Mouse (Mus musculus) stomach, embryonic 15.5 days (tissue): ENCODE data around the gene Nkx2-2. TPM values are rescaled to one million over a fixed set of nuclear protein-coding genes. Genes with fewer than 3 reads are reported as not detected.
"Not testable (repeated sequence)": the region's sequence is repeated elsewhere in the genome, so short reads cannot be mapped to it uniquely, and the experiment has no call there.

ENCODE experiments used
- ATAC-seq: fragments of 200-750 bp; cut with Nextera tagmentation; 2 replicates; pipeline ENCODE4 v1.8.0; 2017; ENCODE audit warnings: low read depth, moderate number of reproducible peaks, moderate TSS enrichment; ENCODE audit not compliant: insufficient read depth, low FRiP score
- H3K27ac ChIP-seq: fragments of 300-500 bp; sonication (generic); 2 replicates; pipeline ENCODE4 v1.5.1; 2015; ENCODE audit warnings: mild to moderate bottlenecking, inconsistent platforms
- H3K27me3 ChIP-seq: fragments of 300-500 bp; sonication (generic); replicated peaks from 2 replicates; pipeline ENCODE4 v1.6.1; 2015; ENCODE audit warnings: inconsistent platforms
- H3K36me3 ChIP-seq: fragments of 300-500 bp; sonication (generic); 2 replicates; pipeline ENCODE4 v1.6.1; 2015; ENCODE audit warnings: inconsistent platforms
- H3K4me1 ChIP-seq: fragments of 300-500 bp; sonication (generic); 2 replicates; pipeline ENCODE4 v1.6.1; 2015; ENCODE audit warnings: inconsistent platforms
- H3K4me2 ChIP-seq: fragments of 300-500 bp; sonication (generic); 2 replicates; pipeline ENCODE4 v1.6.1; 2015; ENCODE audit warnings: mild to moderate bottlenecking, inconsistent platforms
- H3K4me3 ChIP-seq: fragments of 300-500 bp; sonication (generic); replicated peaks from 2 replicates; pipeline ENCODE4 v1.5.1; 2015; ENCODE audit warnings: inconsistent platforms
- H3K9ac ChIP-seq: fragments of 300-500 bp; sonication (generic); 2 replicates; pipeline ENCODE4 v1.6.1; 2015; ENCODE audit warnings: inconsistent platforms
- H3K9me3 ChIP-seq: fragments of 300-500 bp; sonication (generic); 2 replicates; pipeline ENCODE4 v1.6.1; 2016; ENCODE audit warnings: inconsistent platforms
- WGBS: fragments of 180-500 bp; shearing (Covaris S2); methylation state at CpG from one replicate; pipeline ENCODE4 v1.1.7; 2015; 5-methylcytosine and 5-hydroxymethylcytosine counted together
- polyA plus RNA-seq: library from polyadenylated mRNA; unstranded; fragments of >200 nt; fragmentation: Nextera tagmentation; extraction: Ambion mirVana; gene quantifications from 2 replicates; pipeline ENCODE4 v1.2.1, GENCODE M21; 2015

The Nkx2-2 gene
- polyA plus RNA-seq, 1 experiment from 2014 or later, result 3.5 TPM

DNA sequence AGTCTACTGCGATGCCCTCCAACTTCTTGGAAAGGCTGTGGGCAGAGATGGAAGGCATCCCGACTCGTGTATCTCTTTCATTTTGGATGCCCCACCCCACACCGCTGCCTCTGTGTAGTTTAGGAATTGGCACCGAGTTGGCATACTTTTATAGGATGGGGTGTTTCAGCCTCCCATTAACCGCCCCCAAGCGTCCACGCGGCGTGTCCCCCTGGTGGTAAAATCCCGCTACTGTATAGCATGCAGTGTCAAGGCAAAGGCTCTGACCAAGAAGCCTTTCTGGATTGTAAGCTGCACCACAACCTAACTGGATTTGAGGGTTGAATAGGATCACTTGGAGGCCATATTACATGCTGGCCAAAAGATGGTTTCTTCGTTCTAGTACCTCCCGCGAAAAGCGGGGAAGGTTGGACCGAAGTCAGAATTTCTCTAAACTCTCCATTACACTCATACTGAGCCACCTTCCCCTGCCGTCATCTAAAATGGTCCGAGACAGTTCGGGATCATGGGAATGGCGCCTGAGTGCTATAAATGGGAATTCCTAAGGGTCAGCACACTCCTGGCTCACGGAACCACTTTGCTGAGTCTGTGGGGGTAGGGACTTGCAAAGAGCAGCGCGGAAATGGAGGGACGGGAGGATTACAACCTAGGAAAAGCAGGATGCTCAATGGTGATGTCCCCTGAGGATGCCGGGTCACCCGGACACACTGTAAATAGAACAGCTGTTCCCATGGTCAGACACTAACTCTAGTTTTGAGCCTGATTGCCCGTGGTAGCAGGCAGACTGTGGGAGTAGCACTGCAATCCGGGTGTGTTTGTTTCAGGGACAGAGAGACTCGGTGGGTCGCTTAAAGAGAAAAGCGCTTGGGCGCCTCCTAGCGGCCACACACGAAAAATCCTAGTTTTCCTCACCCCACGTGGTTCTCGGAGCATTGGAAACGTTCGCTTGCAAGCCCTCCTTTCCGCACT, 15.7 kb downstream of the Nkx2-2 start:
- H3K4me2 ChIP-seq, result peak overlapping the region; percentile 48
- 0 out of 2 replicates have a peak, but pooled peaks cover 11% of the 10 kb centered on the region for H3K4me1 ChIP-seq
- ATAC-seq, result peak; percentile 48; the same call in 1 of the 2 replicates
- H3K9me3 ChIP-seq, result no peaks in the 10 kb centered on the region
- peaks cover 56% of the 10 kb centered on the region for H3K27me3 ChIP-seq
- H3K36me3 ChIP-seq, result no peaks in the 10 kb centered on the region
- peak overlapping the region; percentile 26 for H3K4me3 ChIP-seq
- no peak overlapping the region for H3K27ac ChIP-seq
- no peak overlapping the region for H3K9ac ChIP-seq
- 3% methylated on average over 39 of the region's 39 CpGs for WGBS

DNA sequence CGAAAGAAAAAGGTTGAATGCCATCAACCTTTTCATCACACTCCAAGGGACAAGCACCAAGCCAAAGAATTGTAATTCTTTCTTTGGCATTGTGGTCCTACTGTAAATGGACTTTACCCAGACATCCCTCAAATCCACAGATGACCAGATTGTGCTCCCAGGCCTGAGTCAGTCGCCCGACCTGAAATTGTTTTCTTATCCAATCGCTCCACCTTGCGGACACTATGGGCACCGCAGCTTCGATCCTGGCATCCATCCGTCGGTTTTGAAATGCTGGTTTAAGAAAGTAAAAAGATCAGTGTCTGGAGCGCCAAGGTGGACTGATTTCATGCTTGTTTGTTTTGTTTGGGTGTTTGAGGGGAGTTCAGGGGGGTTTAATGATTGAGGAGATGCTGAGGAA, 16.4 kb downstream of the Nkx2-2 start:
- H3K9me3 ChIP-seq, result no peaks in the 10 kb centered on the region
- no peak overlapping the region for H3K27ac ChIP-seq
- H3K9ac ChIP-seq, result no peak overlapping the region
- H3K4me2 ChIP-seq, result peak overlapping the region; percentile 48
- peak overlapping the region; percentile 26; the same call in 1 of the 2 replicates for H3K4me3 ChIP-seq
- 0 out of 2 replicates have a peak, but pooled peaks cover 11% of the 10 kb centered on the region for H3K4me1 ChIP-seq
- WGBS, result 8% methylated on average over 10 of the region's 10 CpGs
- peak; percentile 33; the same call in 1 of the 2 replicates for ATAC-seq
- peaks cover 52% of the 10 kb centered on the region for H3K27me3 ChIP-seq
- H3K36me3 ChIP-seq, result no peaks in the 10 kb centered on the region

DNA sequence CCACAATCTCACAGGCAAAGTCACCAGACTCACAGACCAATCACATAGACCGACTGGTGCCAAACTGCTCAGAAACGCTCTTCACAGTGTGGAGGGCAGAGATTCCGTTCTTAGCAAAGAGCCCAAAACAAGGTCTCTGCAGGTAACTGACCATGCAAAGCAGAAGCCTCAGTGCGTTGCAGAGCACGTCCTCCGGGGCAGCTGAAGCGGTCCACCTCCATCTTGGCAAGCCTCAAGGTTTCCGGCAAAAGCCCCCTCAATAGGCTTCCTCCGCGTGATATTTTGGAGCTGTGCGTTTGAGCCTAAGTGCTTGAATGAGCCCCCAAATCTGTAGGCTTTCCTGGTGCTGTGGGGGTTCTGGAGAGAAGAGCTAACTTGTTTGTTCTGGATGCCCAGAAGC, 18.7 kb downstream of the Nkx2-2 start:
- Histone ChIP-seq H3K4me2 (no peak overlapping the region), H3K27me3 (peaks cover 30% of the 10 kb centered on the region)

DNA sequence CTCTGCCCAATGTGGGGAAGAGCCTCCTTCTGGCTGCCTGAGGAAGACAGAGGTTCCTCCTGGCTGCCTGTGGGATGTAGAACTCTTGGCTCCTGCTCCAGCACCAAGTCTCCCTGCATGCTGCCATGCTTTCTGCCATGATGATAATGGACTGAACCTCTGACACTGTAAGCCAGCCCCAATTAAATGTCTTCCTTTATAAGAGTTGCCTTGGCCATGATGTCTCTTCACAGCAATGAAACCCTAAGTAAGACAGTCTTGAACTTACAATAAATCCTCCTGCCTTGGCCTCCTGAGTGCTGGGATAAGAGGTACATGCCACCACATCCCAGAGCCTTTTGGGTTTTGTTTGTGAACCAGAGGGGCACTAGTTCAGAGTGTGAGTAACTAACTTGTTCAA, 20.3 kb downstream of the Nkx2-2 start:
- Histone ChIP-seq H3K36me3 (no peaks in the 10 kb centered on the region), H3K9me3 (no peaks in the 10 kb centered on the region), H3K27me3 (peaks cover 18% of the 10 kb centered on the region; the same call in 1 of the 2 replicates), H3K4me2 (no peak overlapping the region), H3K4me1 (0 out of 2 replicates have a peak, but pooled peaks cover 9% of the 10 kb centered on the region), H3K9ac (no peak overlapping the region), H3K4me3 (no peak overlapping the region), H3K27ac (no peak overlapping the region)
- no peak for ATAC-seq

More for the DNA sequence above, 18.7 kb downstream of the Nkx2-2 start:
- Histone ChIP-seq H3K27ac (no peak overlapping the region), H3K4me1 (0 out of 2 replicates have a peak, but pooled peaks cover 11% of the 10 kb centered on the region), H3K36me3 (no peaks in the 10 kb centered on the region), H3K9me3 (no peaks in the 10 kb centered on the region), H3K4me3 (no peak overlapping the region), H3K9ac (no peak overlapping the region)
- 81% methylated on average over 11 of the region's 11 CpGs for WGBS
- no peak for ATAC-seq

DNA sequence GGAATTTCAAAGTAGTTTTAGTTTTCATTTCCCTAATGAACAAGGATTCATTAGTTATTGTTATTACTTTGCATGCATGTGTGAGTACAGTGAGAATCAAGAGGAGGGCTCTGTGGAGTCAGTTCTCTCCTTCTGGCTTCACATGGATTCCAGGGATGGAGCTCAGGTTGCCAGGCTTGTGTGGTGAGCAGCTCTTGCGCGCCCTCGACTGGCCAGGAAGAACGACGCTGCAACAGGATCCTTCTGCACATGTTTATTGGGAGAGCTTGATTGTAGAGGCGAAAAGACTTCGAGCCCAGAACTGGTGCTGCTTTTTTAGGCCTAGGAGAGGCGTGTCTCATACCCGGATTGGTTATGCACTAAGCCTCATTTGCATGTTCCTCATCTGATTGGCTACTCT, 23.5 kb downstream of the Nkx2-2 start:
- not testable (repeated sequence) for H3K27ac ChIP-seq, H3K4me2 ChIP-seq, H3K4me3 ChIP-seq, H3K27me3 ChIP-seq, H3K9me3 ChIP-seq, ATAC-seq, H3K4me1 ChIP-seq, H3K36me3 ChIP-seq, H3K9ac ChIP-seq
- 82% methylated on average over 9 of the region's 9 CpGs for WGBS

DNA sequence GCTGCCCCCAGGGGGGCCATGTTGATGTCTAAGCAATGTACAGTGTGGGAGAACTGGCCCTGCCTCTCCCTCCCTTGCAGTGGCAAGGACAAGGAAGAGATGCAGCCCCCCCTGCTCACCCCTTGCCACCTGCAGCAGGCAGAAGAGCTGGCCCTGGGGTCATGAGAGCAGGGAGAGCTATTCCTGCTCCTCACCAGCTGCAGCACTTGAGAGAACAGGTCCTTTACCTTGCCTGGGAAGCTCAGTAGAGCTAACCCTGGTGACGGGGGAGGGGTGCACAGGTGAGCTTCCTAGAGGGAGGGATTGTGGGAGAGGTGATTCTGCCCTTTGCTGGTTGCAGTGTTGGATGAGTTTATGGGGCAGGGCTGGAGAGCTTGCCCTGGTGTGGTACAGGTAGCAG, 28.2 kb downstream of the Nkx2-2 start:
- Histone ChIP-seq H3K4me3 (no peak overlapping the region), H3K9me3 (no peaks in the 10 kb centered on the region), H3K4me2 (no peak overlapping the region), H3K4me1 (no peaks in the 10 kb centered on the region), H3K9ac (no peak overlapping the region), H3K27me3 (no peaks in the 10 kb centered on the region), H3K36me3 (no peaks in the 10 kb centered on the region), H3K27ac (no peak overlapping the region)
- WGBS, result 86% methylated on average over 1 of the region's 1 CpGs
- no peak for ATAC-seq

DNA sequence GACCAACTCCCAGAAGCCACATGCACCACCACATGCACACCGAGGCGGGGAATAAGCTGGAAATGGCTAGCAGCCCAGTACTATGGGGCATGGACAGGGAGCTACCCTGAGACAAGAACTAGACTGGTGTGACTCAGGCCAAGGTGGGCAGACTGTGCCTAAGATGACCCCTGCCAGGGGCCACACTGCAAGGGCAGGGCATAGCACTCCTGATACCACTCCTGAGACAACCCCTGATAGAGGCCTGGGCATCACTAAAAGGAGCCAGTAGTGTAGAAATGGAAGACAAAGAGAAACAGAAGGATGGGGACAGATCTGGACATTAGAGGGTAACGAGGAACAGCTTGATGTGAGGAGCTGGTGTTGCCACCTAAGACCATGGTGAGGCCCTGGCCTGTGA, 28.7 kb downstream of the Nkx2-2 start:
- Histone ChIP-seq H3K4me3 (no peak overlapping the region), H3K27ac (no peak overlapping the region), H3K9ac (no peak overlapping the region), H3K4me1 (no peaks in the 10 kb centered on the region), H3K36me3 (no peaks in the 10 kb centered on the region), H3K4me2 (no peak overlapping the region), H3K27me3 (no peaks in the 10 kb centered on the region), H3K9me3 (no peaks in the 10 kb centered on the region)
- WGBS, result 88% methylated on average over 3 of the region's 3 CpGs
- ATAC-seq, result no peak

DNA sequence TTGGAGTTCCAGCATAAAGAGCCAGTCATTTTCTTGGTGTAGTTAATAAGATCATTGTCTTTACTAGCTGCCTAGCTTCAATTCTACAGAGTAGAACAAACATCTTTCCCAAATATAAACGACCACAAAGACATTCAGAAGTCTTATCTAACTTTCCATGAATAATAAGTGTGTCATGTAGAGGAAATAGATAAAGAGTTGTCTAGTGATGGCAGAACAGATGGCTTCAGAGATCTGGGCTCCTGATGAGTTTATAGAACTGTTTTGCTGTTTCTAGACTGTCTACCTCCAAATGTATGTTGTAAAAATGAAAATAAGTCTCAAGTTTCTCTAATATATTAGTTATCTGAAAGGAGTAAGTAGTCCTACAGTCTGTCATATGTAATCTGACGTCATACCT, 41.5 kb downstream of the Nkx2-2 start:
- H3K4me3 ChIP-seq, result no peak overlapping the region
- H3K36me3 ChIP-seq, result no peaks in the 10 kb centered on the region
- H3K9ac ChIP-seq, result no peak overlapping the region
- 51% methylated on average over 2 of the region's 2 CpGs for WGBS
- no peaks in the 10 kb centered on the region for H3K4me1 ChIP-seq
- no peaks in the 10 kb centered on the region for H3K9me3 ChIP-seq
- H3K4me2 ChIP-seq, result no peak overlapping the region
- no peaks in the 10 kb centered on the region for H3K27me3 ChIP-seq
- H3K27ac ChIP-seq, result no peak overlapping the region
- no peak for ATAC-seq

Other genes starting within 250 kb of the Nkx2-2 start
- 62.9 and 68.2 TPM in 2 replicates for gene Xrn2, start 181.2 kb downstream of the Nkx2-2 start, polyA plus RNA-seq
- not detected in 2 replicates for gene Nkx2-4, start 108.8 kb downstream of the Nkx2-2 start, polyA plus RNA-seq
- not detected in 2 replicates for gene Pax1, start 167.7 kb upstream of the Nkx2-2 start, polyA plus RNA-seq